Mouse (Mus musculus) embryonic fibroblast, embryonic 13.5 days (primary cell): Measurements from ENCODE around the gene Ero1lb.

Source experiments
- CTCF ChIP-seq: IDR thresholded peaks from 2 replicates; pipeline ENCODE4 v1.5.1; 2011; ENCODE audit warnings: mild to moderate bottlenecking, control low read depth, low read length, moderate library complexity, borderline replicate concordance; ENCODE audit not compliant: insufficient read depth
- POLR2A ChIP-seq: IDR thresholded peaks from 2 replicates; pipeline ENCODE4 v1.6.1; 2011; ENCODE audit warnings: low read depth, mild to moderate bottlenecking, control low read depth, low read length, moderate library complexity

DNA sequence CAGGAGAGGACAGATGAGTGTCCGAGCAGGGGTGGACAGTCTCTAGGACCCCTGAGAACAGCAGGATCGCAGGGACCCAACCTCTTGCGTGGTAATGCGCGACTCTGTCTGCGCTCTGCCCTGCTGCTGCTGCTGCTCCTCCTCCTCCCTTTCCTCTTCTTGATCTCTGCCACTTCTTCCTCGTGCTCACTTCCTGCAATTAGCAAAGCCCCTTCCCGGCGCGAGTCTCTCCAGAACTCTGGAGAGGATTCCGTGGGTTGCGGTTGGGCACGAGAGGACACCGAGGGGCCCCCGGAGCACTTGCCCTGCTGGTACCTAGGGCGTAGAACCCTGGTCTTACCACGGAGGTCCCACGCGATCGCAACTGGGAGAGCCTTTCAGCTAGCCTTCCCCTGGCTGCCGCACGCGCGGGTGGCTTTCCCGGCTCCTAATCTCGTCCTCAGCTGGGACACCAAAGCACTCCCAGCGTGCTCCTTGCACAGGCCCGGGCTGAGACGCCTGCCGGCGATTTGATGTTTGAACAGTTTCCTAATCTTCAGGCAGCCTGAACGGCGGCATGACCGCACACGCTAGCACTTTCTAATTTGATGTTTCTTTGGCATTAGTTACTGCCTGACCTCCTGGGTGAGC, 45.6 kb upstream of the Ero1lb start, which contains the start of gene Edaradd:
- TF ChIP-seq CTCF, result no peak
- TF ChIP-seq POLR2A, result no peak
